Mouse (Mus musculus): ENCODE results near the gene Fopnl.

Gene Fopnl

GRCm38 (mm10) chr16:14316884-14317876, at the start of gene Fopnl:
Gene Fopnl, minus strand, starts transcription at chr16:14317405.
- peak; percentile 98 for DNase-seq (ENCODE audit: low spot score)

- DNase-seq (ENCODE audit: low spot score) = no peak
Measured at GRCm38 (mm10) chr16:14366017-14366416, 48.8 kb upstream of the Fopnl start.

DNA sequence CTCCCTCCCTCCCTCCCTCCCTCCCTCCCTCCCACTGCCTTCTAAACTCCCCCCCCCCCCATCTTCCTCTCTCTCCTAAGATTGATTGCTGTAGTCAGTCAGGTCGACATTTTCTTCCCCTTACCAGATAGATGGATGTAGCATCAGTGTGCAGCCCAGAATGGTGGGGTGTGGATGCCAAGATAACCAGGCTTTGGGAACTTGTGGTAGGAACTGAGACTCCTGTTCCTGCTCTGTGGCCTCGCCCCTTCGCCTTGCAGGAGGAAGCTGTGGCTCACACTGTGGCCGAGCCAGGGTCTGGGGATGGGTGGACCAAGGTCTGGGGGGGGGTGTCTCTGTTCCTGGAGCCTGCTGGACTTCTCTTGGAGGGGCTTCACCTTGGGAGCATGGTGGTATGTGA, 48.3 kb upstream of the Fopnl start:
- no peak for DNase-seq (ENCODE audit: low spot score)

DNA sequence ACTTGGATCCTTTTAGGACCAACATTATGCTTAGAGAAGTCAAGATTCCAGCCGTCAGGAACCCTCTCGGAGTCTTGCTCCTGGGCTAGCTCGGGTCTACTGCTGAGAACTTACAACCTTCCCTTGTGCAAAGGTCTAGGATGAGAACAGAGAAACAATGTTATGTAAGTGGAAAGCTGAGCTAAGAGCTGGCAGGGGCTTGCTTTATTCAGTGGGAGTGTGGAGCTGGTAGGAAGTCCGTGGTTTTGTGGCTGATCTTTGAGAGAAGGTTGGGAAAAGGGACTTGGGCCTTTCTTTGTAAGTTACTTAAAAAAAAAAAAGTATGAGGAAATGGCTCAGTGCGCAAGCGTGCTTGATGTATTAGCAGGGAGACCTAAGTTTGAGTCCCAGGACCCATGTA, 46.9 kb upstream of the Fopnl start:
- no peak for DNase-seq (ENCODE audit: low spot score)

DNA sequence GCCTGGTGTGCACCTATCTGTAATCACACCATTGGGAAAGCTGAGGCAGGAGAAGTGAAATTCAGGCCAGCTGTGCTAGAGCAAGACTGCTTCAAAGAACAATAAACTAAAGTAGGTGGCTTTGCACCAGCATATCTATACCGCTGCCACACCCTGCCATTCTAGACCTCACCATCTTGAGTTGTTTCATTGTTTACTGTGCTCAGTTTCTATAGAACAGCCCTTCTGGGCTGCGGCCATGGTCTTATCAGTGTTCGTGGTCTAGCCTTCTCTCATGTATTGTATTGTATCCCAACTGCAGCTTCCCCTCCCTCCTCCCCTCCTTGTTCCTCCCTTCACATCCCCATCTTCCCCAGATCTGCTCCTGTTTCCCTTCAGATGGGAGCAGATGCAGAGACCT, 46.3 kb upstream of the Fopnl start:
- no peak for DNase-seq (ENCODE audit: low spot score)

- DNase-seq (ENCODE audit: low spot score) = no peak
Measured at GRCm38 (mm10) chr16:14362099-14362820, 45.1 kb upstream of the Fopnl start.

GRCm38 (mm10) chr16:14361362-14362098, 44.3 kb upstream of the Fopnl start, which contains the start of gene Abcc1:
Gene Abcc1, plus strand, starts transcription at chr16:14361558.
- DNase-seq (ENCODE audit: low spot score) = peak; percentile 55

GRCm38 (mm10) chr16:14360931-14361330, 43.7 kb upstream of the Fopnl start:
- no peak for DNase-seq (ENCODE audit: low spot score)

DNA sequence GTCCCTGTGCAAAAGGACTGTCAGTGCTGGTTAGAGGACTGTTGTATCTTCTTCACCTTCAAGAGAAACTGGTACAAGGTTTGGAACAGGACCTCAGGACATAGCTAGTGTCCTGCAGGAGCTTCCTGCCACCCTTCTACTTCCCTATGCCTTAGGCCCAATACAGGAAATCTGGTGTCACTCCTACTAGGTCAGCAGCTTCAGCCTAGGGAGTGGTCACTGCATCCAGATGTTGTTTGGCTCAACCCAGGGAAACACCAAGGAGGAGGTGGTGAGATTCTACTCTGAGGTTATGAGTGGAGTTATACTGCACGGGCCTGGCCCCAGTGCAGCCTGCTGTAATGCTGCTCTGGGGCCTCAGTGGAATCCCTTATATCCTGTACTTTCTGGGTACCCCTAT, 41.3 kb upstream of the Fopnl start:
- no peak for DNase-seq (ENCODE audit: low spot score)

GRCm38 (mm10) chr16:14357859-14358258, 40.7 kb upstream of the Fopnl start:
- no peak for DNase-seq (ENCODE audit: low spot score)

DNA sequence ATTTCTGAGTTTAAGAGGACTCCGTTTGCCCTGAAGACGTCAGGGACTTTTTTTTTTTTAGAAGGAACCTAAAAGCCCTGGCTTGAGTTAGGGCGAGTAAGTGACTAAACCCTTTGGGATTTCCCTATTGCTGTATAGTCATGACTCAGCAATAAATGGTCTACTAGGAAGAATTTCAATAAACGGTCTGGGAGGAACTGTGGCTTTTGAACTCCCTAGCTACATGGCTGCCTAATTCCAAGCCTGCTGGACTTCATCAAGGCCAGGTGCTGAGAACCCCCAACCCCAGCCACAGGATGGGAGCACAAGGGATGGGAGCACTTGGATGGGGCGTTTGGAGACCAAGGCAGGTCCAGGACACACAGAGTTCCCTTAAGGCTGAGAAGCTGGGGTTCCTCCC, 35.5 kb upstream of the Fopnl start:
- no peak for DNase-seq (ENCODE audit: low spot score)

DNA sequence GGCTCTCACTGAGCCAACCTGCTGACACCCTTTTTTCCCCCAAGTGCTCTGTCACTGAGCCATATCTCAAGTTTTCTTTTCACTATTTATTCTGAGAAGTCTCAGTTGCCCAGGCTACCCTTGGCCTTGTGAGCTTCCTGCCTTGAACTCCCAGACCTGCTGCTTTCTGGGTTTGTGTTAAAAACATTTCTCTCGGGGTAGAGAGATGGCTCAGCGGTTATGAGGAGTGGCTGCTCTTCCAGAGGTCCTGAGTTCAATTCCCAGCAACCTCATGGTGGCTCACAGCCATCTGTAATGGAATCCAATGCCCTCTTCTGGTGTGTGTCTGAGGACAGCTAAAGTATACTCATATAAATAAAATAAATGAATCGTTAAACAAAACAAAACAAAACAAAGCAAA, 35.0 kb upstream of the Fopnl start:
- no peak for DNase-seq (ENCODE audit: low spot score)

DNA sequence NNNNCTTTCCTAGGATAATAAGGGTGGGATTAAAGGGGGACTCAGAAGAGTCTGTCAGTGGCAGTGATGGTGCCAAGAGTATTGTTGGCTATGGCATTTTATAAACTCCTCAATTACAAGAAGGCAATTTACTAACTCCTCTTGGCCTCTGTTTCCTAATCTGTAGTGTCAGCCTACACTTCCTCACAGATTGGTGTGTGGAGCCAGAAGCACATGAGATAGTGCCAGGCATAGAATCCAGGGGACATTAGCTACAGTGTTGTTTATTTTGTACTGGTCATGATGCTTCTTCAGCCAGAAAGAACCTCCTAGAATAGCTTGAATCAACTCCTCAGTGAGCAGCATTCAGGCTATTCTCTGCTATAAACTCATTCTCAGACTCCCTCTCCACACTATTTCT, 34.4 kb upstream of the Fopnl start:
- DNase-seq (ENCODE audit: low spot score) = no peak

- no peak for DNase-seq (ENCODE audit: low spot score)
Measured at GRCm38 (mm10) chr16:14344967-14345366, 27.8 kb upstream of the Fopnl start.

DNA sequence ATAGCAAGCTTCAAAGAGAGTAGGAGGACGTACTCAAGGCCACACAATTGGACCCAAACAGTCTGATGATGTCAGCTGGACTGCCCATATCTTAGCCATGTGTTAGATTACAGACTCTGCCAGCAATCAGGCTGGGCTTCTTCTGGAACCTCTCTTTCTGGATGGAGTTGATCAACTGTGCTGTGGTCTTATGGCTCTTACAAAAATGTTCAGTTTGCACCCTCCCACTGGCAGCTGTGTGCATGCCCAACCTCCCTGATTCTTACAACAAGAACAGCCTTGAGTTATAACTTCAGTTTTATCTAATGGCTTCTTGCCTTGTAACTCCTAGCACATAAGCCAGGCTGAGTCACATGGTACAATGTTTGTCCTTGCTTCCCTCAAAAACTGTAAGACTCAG, 11.0 kb upstream of the Fopnl start:
- no peak for DNase-seq (ENCODE audit: low spot score)

DNA sequence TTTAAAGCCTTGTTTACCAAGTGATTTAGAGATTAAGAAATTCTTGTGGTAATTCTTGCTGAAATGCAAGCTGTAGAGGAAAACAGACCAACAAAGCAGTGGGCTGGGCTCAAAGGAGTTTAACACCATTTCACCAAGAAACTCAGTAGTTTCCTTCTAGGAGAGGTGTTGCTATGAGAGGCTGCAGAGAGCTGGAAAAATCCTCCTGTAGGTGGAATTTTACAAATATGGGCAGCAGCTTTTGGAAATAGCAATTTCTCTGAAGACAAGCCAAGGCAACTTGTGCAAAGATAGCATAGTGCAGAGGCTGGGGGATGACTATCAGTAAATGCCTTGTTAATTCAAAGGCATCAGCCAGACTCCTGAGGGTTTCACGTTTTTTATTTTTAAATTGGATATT, 3.3 kb upstream of the Fopnl start:
- DNase-seq (ENCODE audit: low spot score) = no peak

GRCm38 (mm10) chr16:14319681-14320080, 2.5 kb upstream of the Fopnl start:
- DNase-seq (ENCODE audit: low spot score) = no peak

DNA sequence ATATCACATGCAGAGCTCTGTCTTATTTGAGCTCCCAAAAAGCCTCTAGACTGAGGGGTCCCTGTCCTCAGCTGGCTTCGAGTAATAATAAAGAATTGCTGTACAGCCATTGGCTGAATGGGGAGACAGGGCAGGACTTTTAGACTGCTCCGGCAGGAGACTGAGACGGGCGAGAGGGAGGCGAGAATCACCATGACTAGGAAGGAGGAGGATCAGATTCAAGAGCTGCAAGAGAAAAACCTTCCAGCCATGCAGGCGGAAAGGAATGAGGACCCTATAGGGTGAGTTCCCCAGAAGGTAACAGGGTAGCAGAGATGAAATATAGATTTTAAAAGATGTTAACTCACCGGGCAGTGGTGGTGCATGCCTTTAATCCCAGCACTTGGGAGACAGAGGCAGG, 4.3 kb downstream of the Fopnl start:
- DNase-seq (ENCODE audit: low spot score) = no peak

DNA sequence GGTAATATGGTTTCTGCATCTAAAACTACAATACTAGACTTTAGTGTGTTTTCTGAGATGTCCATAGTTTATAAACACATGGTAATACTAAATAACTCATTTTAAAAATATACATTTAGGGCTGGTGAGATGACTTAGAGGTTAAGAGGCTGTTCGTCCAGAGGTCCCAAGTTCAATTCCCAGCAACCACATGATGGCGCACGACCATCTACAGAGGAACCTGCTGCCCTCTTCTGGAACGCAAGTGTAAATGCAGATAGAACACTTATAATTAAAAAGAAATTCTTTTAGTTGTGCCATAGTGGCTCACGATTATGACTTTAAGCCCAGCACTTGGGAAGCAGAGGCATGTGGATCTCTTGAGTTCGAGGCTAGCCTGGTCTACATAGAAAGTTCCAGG, 5.8 kb downstream of the Fopnl start:
- peak; percentile 23 for DNase-seq (ENCODE audit: low spot score)

GRCm38 (mm10) chr16:14309833-14310232, 7.4 kb downstream of the Fopnl start:
- no peak for DNase-seq (ENCODE audit: low spot score)

DNA sequence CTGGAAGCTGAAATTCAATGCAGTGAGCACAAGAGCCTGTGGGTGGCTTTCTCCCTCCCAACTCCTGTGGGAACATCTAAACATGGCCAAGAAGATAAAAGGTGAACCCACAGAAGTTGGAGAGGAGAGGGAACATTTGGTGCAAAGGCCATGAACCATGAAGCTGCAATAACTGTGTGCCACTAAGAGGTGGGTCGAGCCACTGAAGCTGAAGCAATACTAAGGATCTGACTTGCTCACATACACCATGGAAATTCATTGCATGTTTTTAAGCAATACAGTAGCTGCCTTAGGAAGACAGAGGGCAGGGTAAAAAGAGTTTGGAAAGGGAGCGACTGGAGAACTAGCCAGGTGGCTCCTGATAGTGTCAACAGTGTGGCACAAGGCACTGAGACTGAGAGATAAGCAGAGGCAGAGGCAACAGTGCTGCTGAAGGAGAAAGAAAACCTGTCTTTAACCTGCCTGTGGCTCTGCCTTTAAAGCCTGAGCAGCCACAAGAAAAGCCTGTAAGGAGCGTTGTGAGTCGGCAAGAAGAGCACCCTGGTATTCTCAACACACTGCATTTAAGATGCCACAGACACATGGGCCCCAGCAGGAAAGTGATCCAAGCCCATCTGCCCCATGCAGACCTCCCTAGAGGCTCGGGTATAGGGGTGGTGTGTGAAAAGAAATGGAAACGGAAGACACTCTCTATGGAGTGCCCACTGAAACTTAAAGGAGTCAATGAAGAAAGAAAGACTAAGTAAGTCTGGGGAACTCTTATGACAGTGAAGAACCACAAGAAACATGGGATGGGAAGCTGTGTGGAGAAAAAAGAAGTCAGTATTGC, 8.7 kb downstream of the Fopnl start:
- no peak for DNase-seq (ENCODE audit: low spot score)

DNA sequence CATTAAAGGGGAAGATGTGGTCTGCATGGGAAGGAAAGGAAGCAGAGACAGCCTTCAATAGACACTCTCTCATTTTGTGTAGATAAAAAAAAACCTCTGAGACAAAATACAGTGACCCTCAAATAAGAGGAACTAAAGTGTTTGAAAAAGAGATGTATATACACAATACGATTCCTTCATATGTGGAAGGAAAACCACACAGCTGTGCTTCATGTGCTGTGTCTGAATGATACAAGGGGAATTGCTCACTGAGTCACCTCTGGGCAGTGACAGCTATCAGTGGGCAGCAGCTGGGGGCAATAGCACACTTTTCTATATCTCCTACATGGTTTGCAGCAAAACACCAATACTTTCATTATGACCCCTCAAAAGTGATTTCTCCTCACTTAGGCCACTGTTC, 9.8 kb downstream of the Fopnl start:
- DNase-seq (ENCODE audit: low spot score) = no peak

Data from lung, postnatal 25 days (tissue).